Mouse (Mus musculus): ENCODE measurements around the gene Gnptab.

DNA sequence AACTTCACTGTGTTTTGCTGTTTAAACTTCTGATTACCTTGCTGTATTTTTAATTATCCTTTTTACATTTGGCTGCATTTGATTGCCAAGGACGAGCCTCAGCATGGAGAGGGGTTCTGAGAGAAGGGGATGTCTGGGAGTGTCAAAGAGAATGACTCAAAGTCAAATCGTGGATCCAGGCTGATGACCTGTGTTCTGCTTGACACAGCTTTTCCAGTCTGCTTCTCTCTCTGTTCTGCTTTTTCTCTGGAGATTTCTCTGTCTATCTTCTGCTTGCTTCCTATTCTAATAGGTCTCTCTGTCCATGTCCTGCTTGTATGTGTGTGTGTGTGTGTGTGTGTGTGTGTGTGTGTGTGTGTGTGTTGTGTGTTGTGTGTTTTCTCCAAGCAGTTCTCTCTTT, 30.8 kb downstream of the Gnptab start:
- TF ChIP-seq CTCF (IDR thresholded peaks at IDR 0.05; ENCODE audit: control insufficient read depth, insufficient read depth, insufficient read length) (no peak), USF1 (IDR thresholded peaks at IDR 0.05; ENCODE audit: low read depth) (no peak), CEBPB (IDR thresholded peaks at IDR 0.05; ENCODE audit: low read depth) (no peak)
